Mouse (Mus musculus): ENCODE measurements around the gene Spag9. TPM values are rescaled to one million over a fixed set of nuclear protein-coding genes. Genes with fewer than 3 reads are reported as not detected.
"Not testable (repeated sequence)": the region's sequence is repeated elsewhere in the genome, so short reads cannot be mapped to it uniquely, and the experiment has no call there.

The Spag9 gene
- polyA plus RNA-seq, 1 experiment from 2014 or later, result 63.4 TPM

DNA sequence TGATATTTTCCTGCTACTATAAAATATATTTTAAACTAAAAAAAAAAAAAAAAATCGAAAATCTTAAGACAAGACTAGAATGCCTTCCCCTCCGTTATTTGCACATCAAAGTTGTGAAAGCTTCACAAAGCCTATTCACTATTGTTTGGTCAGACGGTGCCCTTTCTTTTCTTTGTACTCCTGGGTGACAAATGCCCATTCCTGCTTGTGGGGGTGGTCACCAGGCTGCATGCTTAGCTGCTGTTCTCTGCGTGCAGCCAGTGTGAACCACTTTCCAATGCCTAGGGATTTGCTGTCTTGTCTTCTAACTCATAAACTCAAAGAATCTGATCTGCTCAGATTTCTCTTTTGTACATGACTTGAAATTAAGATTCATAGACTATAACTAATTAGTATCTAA is 49.1 kb downstream of the Spag9 start:
- H3K9ac ChIP-seq (replicated peaks; ENCODE audit: low read depth, low read length), result no peak overlapping the region
- H3K4me2 ChIP-seq (replicated peaks; ENCODE audit: low read depth, low read length), result peak overlapping the region; percentile 58
- ATAC-seq (ENCODE audit: insufficient number of reproducible peaks, insufficient read depth, low FRiP score, low read depth), result no peak
- no peaks in the 10 kb centered on the region for H3K4me1 ChIP-seq (ENCODE audit: control insufficient read depth, insufficient read depth, low read length)
- no peaks in the 10 kb centered on the region for H3K9me3 ChIP-seq (ENCODE audit: control insufficient read depth, low read depth, low read length)
- peaks cover 12% of the 10 kb centered on the region for H3K36me3 ChIP-seq (ENCODE audit: control insufficient read depth, insufficient read depth, low read length)
- WGBS, result 22% methylated on average over 4 of the region's 4 CpGs
- peak overlapping the region; percentile 37 for H3K4me3 ChIP-seq (ENCODE audit: low read depth, low read length)
- H3K27ac ChIP-seq (ENCODE audit: low read length), result no peak overlapping the region
- no peaks in the 10 kb centered on the region for H3K27me3 ChIP-seq (ENCODE audit: control insufficient read depth, insufficient read depth, low read length)

DNA sequence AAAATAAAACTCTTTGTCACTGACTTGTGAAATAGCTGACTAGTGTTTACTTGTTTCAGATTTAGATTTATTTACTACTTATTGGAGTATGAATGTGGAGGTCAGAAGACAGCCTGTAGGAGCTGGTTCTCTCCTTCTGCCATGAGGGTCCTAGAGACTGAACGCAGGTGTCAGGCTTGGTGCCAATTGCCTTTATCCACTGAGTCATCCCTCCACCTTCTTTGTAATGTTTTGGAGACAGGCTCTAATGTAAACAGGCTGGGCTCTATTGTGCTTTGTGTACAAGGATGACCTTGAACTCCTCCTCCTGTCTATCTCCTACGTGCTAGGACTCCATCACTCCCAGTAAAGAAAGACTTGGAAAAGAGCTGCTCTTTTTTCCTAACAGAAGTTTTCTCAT is 51.4 kb downstream of the Spag9 start:
- Histone ChIP-seq H3K36me3 (ENCODE audit: control insufficient read depth, insufficient read depth, low read length) (peaks cover 14% of the 10 kb centered on the region), H3K9ac (replicated peaks; ENCODE audit: low read depth, low read length) (no peak overlapping the region), H3K9me3 (ENCODE audit: control insufficient read depth, low read depth, low read length) (no peaks in the 10 kb centered on the region), H3K4me3 (ENCODE audit: low read depth, low read length) (no peak overlapping the region), H3K4me2 (replicated peaks; ENCODE audit: low read depth, low read length) (no peak overlapping the region), H3K27me3 (ENCODE audit: control insufficient read depth, insufficient read depth, low read length) (no peaks in the 10 kb centered on the region), H3K27ac (ENCODE audit: low read length) (no peak overlapping the region), H3K4me1 (ENCODE audit: control insufficient read depth, insufficient read depth, low read length) (no peaks in the 10 kb centered on the region)
- WGBS, result 70% methylated on average over 2 of the region's 2 CpGs
- no peak for ATAC-seq (ENCODE audit: insufficient number of reproducible peaks, insufficient read depth, low FRiP score, low read depth)

DNA sequence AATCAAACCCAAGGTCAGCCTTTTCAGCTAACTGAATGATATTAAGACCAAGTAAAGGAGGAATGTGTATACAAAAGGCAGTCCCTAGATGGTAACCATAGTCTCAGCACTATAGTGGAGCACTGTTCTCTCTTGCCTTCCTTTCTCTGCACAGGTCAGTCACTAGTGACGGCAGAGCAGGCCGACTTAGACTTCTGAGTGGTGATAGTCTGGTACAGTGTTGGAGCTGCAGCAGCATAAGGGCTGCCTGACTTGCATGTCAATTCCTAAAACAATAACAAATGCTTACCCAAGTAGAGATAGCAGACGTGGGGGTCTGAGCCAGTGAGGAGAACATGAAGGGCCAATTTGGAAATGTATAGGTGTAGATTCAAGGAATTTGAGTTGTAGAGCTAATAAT is 58.3 kb downstream of the Spag9 start:
- WGBS, result 84% methylated on average over 3 of the region's 3 CpGs
- ATAC-seq (ENCODE audit: insufficient number of reproducible peaks, insufficient read depth, low FRiP score, low read depth), result no peak
- H3K4me3 ChIP-seq (ENCODE audit: low read depth, low read length), result no peak overlapping the region

GRCm38 (mm10) chr11:94054901-94055300 is 59.0 kb downstream of the Spag9 start:
- no peaks in the 10 kb centered on the region for H3K9me3 ChIP-seq (ENCODE audit: control insufficient read depth, low read depth, low read length)
- H3K9ac ChIP-seq (replicated peaks; ENCODE audit: low read depth, low read length), result no peak overlapping the region
- ATAC-seq (ENCODE audit: insufficient number of reproducible peaks, insufficient read depth, low FRiP score, low read depth), result no peak
- 84% methylated on average over 3 of the region's 3 CpGs for WGBS
- no peak overlapping the region for H3K27ac ChIP-seq (ENCODE audit: low read length)
- peaks cover 3% of the 10 kb centered on the region; the same call in 1 of the 2 replicates for H3K36me3 ChIP-seq (ENCODE audit: control insufficient read depth, insufficient read depth, low read length)
- no peaks in the 10 kb centered on the region for H3K4me1 ChIP-seq (ENCODE audit: control insufficient read depth, insufficient read depth, low read length)
- H3K27me3 ChIP-seq (ENCODE audit: control insufficient read depth, insufficient read depth, low read length), result no peaks in the 10 kb centered on the region
- no peak overlapping the region for H3K4me3 ChIP-seq (ENCODE audit: low read depth, low read length)
- no peak overlapping the region for H3K4me2 ChIP-seq (replicated peaks; ENCODE audit: low read depth, low read length)

More for the DNA sequence above, 58.3 kb downstream of the Spag9 start:
- no peak overlapping the region for H3K27ac ChIP-seq (ENCODE audit: low read length)
- H3K4me2 ChIP-seq (replicated peaks; ENCODE audit: low read depth, low read length), result no peak overlapping the region
- peaks cover 8% of the 10 kb centered on the region for H3K36me3 ChIP-seq (ENCODE audit: control insufficient read depth, insufficient read depth, low read length)
- H3K9ac ChIP-seq (replicated peaks; ENCODE audit: low read depth, low read length), result no peak overlapping the region
- H3K9me3 ChIP-seq (ENCODE audit: control insufficient read depth, low read depth, low read length), result no peaks in the 10 kb centered on the region
- H3K27me3 ChIP-seq (ENCODE audit: control insufficient read depth, insufficient read depth, low read length), result no peaks in the 10 kb centered on the region
- H3K4me1 ChIP-seq (ENCODE audit: control insufficient read depth, insufficient read depth, low read length), result no peaks in the 10 kb centered on the region

DNA sequence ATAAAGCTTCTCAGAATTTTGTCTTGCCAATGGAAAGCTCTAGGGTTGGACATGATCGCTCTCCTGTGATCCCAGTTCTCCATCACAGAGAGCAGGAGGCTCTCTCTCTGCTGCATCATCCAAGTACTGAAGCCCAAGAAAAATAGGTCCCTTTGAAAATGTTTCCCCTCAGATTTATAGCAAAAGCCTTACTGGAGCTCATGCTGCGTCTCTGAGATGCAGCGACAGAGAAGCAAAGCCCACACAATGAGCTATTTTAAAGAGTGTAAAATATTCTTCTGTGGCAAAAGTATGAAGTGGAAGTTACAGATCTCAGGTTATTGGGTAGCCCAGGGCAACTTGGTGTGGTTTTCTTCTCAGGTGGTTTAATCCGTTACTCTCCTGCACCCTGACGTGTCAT is 68.0 kb downstream of the Spag9 start:
- Histone ChIP-seq H3K4me2 (replicated peaks; ENCODE audit: low read depth, low read length) (no peak overlapping the region), H3K9ac (replicated peaks; ENCODE audit: low read depth, low read length) (no peak overlapping the region), H3K9me3 (ENCODE audit: control insufficient read depth, low read depth, low read length) (no peaks in the 10 kb centered on the region), H3K36me3 (ENCODE audit: control insufficient read depth, insufficient read depth, low read length) (peaks cover 9% of the 10 kb centered on the region), H3K27ac (ENCODE audit: low read length) (no peak overlapping the region), H3K27me3 (ENCODE audit: control insufficient read depth, insufficient read depth, low read length) (no peaks in the 10 kb centered on the region), H3K4me1 (ENCODE audit: control insufficient read depth, insufficient read depth, low read length) (no peaks in the 10 kb centered on the region), H3K4me3 (ENCODE audit: low read depth, low read length) (no peak overlapping the region)
- no peak for ATAC-seq (ENCODE audit: insufficient number of reproducible peaks, insufficient read depth, low FRiP score, low read depth)
- 91% methylated on average over 5 of the region's 5 CpGs for WGBS

- H3K4me1 ChIP-seq (ENCODE audit: control insufficient read depth, insufficient read depth, low read length), result no peaks in the 10 kb centered on the region
Observed at GRCm38 (mm10) chr11:94070455-94070854, 74.6 kb downstream of the Spag9 start.

GRCm38 (mm10) chr11:94073283-94073682 is 77.4 kb downstream of the Spag9 start:
- H3K4me1 ChIP-seq (ENCODE audit: control insufficient read depth, insufficient read depth, low read length), result no peaks in the 10 kb centered on the region
- no peaks in the 10 kb centered on the region for H3K9me3 ChIP-seq (ENCODE audit: control insufficient read depth, low read depth, low read length)
- H3K27me3 ChIP-seq (ENCODE audit: control insufficient read depth, insufficient read depth, low read length), result no peaks in the 10 kb centered on the region
- 79% methylated on average over 4 of the region's 4 CpGs for WGBS
- H3K36me3 ChIP-seq (ENCODE audit: control insufficient read depth, insufficient read depth, low read length), result peaks cover 7% of the 10 kb centered on the region; the same call in 1 of the 2 replicates
- H3K4me2 ChIP-seq (replicated peaks; ENCODE audit: low read depth, low read length), result no peak overlapping the region
- no peak for ATAC-seq (ENCODE audit: insufficient number of reproducible peaks, insufficient read depth, low FRiP score, low read depth)
- no peak overlapping the region for H3K27ac ChIP-seq (ENCODE audit: low read length)
- no peak overlapping the region for H3K9ac ChIP-seq (replicated peaks; ENCODE audit: low read depth, low read length)
- H3K4me3 ChIP-seq (ENCODE audit: low read depth, low read length), result no peak overlapping the region

More at GRCm38 (mm10) chr11:94070455-94070854, 74.6 kb downstream of the Spag9 start:
- H3K4me3 ChIP-seq (ENCODE audit: low read depth, low read length), result no peak overlapping the region
- H3K9ac ChIP-seq (replicated peaks; ENCODE audit: low read depth, low read length), result no peak overlapping the region
- H3K4me2 ChIP-seq (replicated peaks; ENCODE audit: low read depth, low read length), result no peak overlapping the region
- 86% methylated on average over 2 of the region's 2 CpGs for WGBS
- peaks cover 12% of the 10 kb centered on the region; the same call in 1 of the 2 replicates for H3K36me3 ChIP-seq (ENCODE audit: control insufficient read depth, insufficient read depth, low read length)
- ATAC-seq (ENCODE audit: insufficient number of reproducible peaks, insufficient read depth, low FRiP score, low read depth), result no peak
- no peak overlapping the region for H3K27ac ChIP-seq (ENCODE audit: low read length)
- no peaks in the 10 kb centered on the region for H3K9me3 ChIP-seq (ENCODE audit: control insufficient read depth, low read depth, low read length)
- no peaks in the 10 kb centered on the region for H3K27me3 ChIP-seq (ENCODE audit: control insufficient read depth, insufficient read depth, low read length)

DNA sequence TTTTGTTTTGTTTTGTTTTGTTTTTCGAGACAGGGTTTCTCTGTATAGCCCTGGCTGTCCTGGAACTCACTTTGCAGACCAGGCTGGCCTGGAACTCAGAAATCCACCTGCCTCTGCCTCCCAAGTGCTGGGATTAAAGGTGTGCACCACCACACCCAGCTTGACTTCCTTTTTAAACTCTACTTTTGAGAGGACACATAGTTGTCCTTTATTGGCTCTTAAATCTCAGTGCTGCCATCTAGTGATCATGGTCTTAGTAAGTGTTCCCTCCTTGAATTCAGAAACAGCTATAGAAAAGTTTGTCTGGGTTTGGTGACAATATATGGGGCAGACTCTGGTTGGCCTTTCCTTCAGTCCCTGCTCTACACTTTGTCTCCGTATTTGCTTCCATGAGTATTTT is 91.1 kb downstream of the Spag9 start:
- not testable (repeated sequence) for H3K27me3 ChIP-seq (ENCODE audit: control insufficient read depth, insufficient read depth, low read length); H3K4me2 ChIP-seq (replicated peaks; ENCODE audit: low read depth, low read length); H3K27ac ChIP-seq (ENCODE audit: low read length); H3K9me3 ChIP-seq (ENCODE audit: control insufficient read depth, low read depth, low read length); H3K4me1 ChIP-seq (ENCODE audit: control insufficient read depth, insufficient read depth, low read length); H3K4me3 ChIP-seq (ENCODE audit: low read depth, low read length); H3K9ac ChIP-seq (replicated peaks; ENCODE audit: low read depth, low read length); ATAC-seq (ENCODE audit: insufficient number of reproducible peaks, insufficient read depth, low FRiP score, low read depth)
- WGBS, result 86% methylated on average over 2 of the region's 2 CpGs
- peaks cover 38% of the 10 kb centered on the region for H3K36me3 ChIP-seq (ENCODE audit: control insufficient read depth, insufficient read depth, low read length)

GRCm38 (mm10) chr11:94090496-94090895 is 94.6 kb downstream of the Spag9 start:
- Histone ChIP-seq H3K9ac (replicated peaks; ENCODE audit: low read depth, low read length) (no peak overlapping the region), H3K9me3 (ENCODE audit: control insufficient read depth, low read depth, low read length) (no peaks in the 10 kb centered on the region), H3K4me3 (ENCODE audit: low read depth, low read length) (no peak overlapping the region), H3K27me3 (ENCODE audit: control insufficient read depth, insufficient read depth, low read length) (no peaks in the 10 kb centered on the region), H3K27ac (ENCODE audit: low read length) (no peak overlapping the region), H3K36me3 (ENCODE audit: control insufficient read depth, insufficient read depth, low read length) (peaks cover 44% of the 10 kb centered on the region), H3K4me1 (ENCODE audit: control insufficient read depth, insufficient read depth, low read length) (no peaks in the 10 kb centered on the region), H3K4me2 (replicated peaks; ENCODE audit: low read depth, low read length) (no peak overlapping the region)
- 85% methylated on average over 4 of the region's 4 CpGs for WGBS
- no peak for ATAC-seq (ENCODE audit: insufficient number of reproducible peaks, insufficient read depth, low FRiP score, low read depth)
